ENCODE assay signal across 15 mouse cellular contexts in the genomic region with DNA sequence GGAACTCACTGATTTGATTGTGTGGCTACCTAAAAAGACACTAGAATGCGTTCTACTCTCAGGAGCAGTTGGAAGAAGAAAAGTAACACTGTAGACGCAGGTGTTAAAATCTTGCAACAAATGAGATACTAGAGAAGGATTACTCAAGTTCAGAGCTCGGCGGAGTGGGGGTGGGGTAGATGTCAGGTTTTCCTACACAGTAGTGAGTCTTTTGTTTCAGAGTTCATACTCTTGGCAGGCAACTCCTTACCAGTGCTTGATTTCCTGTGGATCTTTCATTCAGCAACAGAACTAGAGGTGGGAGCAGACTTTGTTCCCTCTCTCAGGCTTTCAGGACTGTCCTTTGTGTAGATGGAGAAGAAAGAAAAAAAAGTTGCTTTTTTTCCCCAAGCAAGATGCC. TPM values are rescaled to one million over a fixed set of nuclear protein-coding genes. Genes with fewer than 3 reads are reported as not detected.
DNase-seq lines count a peak whose midpoint lies in the region; ATAC-seq and TF ChIP-seq lines count a peak whose summit lies in the region.
"Had no signal": no experiment of that assay in that cellular context is flagged by ENCODE, and none has a peak within 500 bp of the region (broad histone marks: within the 10 kb centered on the region; RNA-seq: fewer than 3 reads in every experiment).

No protein-coding gene starts in this region.

- H3K9me3 ChIP-seq in heart, embryonic 12.5 days (replicated peaks) = no peaks in the 10 kb centered on the region
- H3K9me3 ChIP-seq in liver, postnatal 0 days (ENCODE audit: low read length) = no peaks in the 10 kb centered on the region
- no peaks in the 10 kb centered on the region for H3K9me3 ChIP-seq in forebrain, embryonic 14.5 days (replicated peaks; ENCODE audit: control insufficient read depth, low read length)
- H3K9me3 ChIP-seq: hindbrain, embryonic 15.5 days; liver, embryonic 13.5 days; stomach, embryonic 15.5 days had no signal

- TF ChIP-seq POLR2A in liver, adult 2 months (IDR thresholded peaks at IDR 0.05; ENCODE audit: extremely low read depth, insufficient read depth, low read length) = no peak

- WGBS in heart, embryonic 12.5 days = 48% methylated on average over 4 of the region's 4 CpGs
- 45% methylated on average over 4 of the region's 4 CpGs for WGBS in liver, adult 2 months
- 74% methylated on average over 4 of the region's 4 CpGs for WGBS in liver, postnatal 0 days (ENCODE audit: insufficient replicate concordance)
- WGBS in forebrain, embryonic 14.5 days = 26% methylated on average over 4 of the region's 4 CpGs

- peaks cover 37% of the 10 kb centered on the region for H3K79me2 ChIP-seq in liver, adult 2 months (ENCODE audit: control insufficient read depth, insufficient read depth, low read length)

- TF ChIP-seq EP300 in liver, postnatal 0 days (IDR thresholded peaks at IDR 0.05; ENCODE audit: low read depth) = no peak

- no peak for DNase-seq in heart, adult 9 months (ENCODE audit: low spot score in 2 of 2)
- DNase-seq in liver, adult 2 months (ENCODE audit: extremely low read depth, low read depth, low spot score) = peak; percentile 68
- DNase-seq in liver, postnatal 0 days = no peak
- peak; percentile 66 for DNase-seq in forebrain, embryonic 14.5 days (ENCODE audit: low spot score)
- peak; percentile 32 to 37 for DNase-seq in kidney, postnatal 4 days
- no peak for DNase-seq in cerebellum, adult 9-11 months
- DNase-seq: cerebellum, adult 9-10 months; gastrocnemius, postnatal 14 days; liver, embryonic 13.5 days had no signal

- H3K27ac ChIP-seq in heart, embryonic 12.5 days (ENCODE audit: poor library complexity, severe bottlenecking) = peak overlapping the region; percentile 18; the same call in 1 of the 2 replicates
- 0 out of 2 replicates have a peak overlapping the region, but pooled peaks have one; percentile 4 for H3K27ac ChIP-seq in liver, adult 2 months (replicated peaks; ENCODE audit: insufficient read depth, low read depth, low read length)
- H3K27ac ChIP-seq in liver, postnatal 0 days (ENCODE audit: low read depth) = no peak overlapping the region
- H3K27ac ChIP-seq in forebrain, embryonic 14.5 days (ENCODE audit: low read depth, low read length) = peak overlapping the region; percentile 7; the same call in 1 of the 2 replicates
- H3K27ac ChIP-seq: hindbrain, embryonic 15.5 days; liver, embryonic 13.5 days; stomach, embryonic 15.5 days had no signal

- peaks cover 61% of the 10 kb centered on the region for H3K4me1 ChIP-seq in heart, embryonic 12.5 days (replicated peaks)
- H3K4me1 ChIP-seq in liver, adult 2 months (ENCODE audit: control insufficient read depth, insufficient read depth, low read length) = peaks cover 26% of the 10 kb centered on the region
- H3K4me1 ChIP-seq in liver, postnatal 0 days (ENCODE audit: insufficient read depth) = peaks cover 21% of the 10 kb centered on the region
- H3K4me1 ChIP-seq in forebrain, embryonic 14.5 days (ENCODE audit: control insufficient read depth, insufficient read depth, low read length) = peaks cover 28% of the 10 kb centered on the region
- H3K4me1 ChIP-seq: liver, embryonic 13.5 days had no signal

- no peak overlapping the region for H3K9ac ChIP-seq in heart, embryonic 12.5 days
- no peak overlapping the region for H3K9ac ChIP-seq in liver, adult 2 months (ENCODE audit: low read depth, low read length)
- no peak overlapping the region for H3K9ac ChIP-seq in liver, postnatal 0 days (replicated peaks)
- H3K9ac ChIP-seq in forebrain, embryonic 14.5 days (ENCODE audit: low read length) = no peak overlapping the region
- H3K9ac ChIP-seq: hindbrain, embryonic 15.5 days; liver, embryonic 13.5 days; stomach, embryonic 15.5 days had no signal

- TF ChIP-seq CTCF in liver, adult 2 months (IDR thresholded peaks at IDR 0.05; ENCODE audit: low read depth, low read length) = no peak
- TF ChIP-seq CTCF in liver, postnatal 0 days (IDR thresholded peaks at IDR 0.05; ENCODE audit: low read depth) = no peak

- ATAC-seq in heart, embryonic 12.5 days (ENCODE audit: insufficient number of reproducible peaks, low FRiP score) = no peak
- no peak for ATAC-seq in liver, postnatal 0 days
- no peak for ATAC-seq in forebrain, embryonic 14.5 days
- no peak for ATAC-seq in cerebellum, adult (ENCODE audit: insufficient number of reproducible peaks, low FRiP score, low TSS enrichment)
- ATAC-seq: activated CD4-positive, CD25-positive, alpha-beta regulatory T cell, adult 4 months had no signal

- H3K4me2 ChIP-seq in heart, embryonic 12.5 days = no peak overlapping the region
- no peak overlapping the region for H3K4me2 ChIP-seq in liver, postnatal 0 days (ENCODE audit: low read depth, low read length)
- H3K4me2 ChIP-seq in forebrain, embryonic 14.5 days (ENCODE audit: low read length) = no peak overlapping the region
- H3K4me2 ChIP-seq: hindbrain, embryonic 15.5 days; liver, embryonic 13.5 days; stomach, embryonic 15.5 days had no signal

- no peak overlapping the region for H3K4me3 ChIP-seq in heart, embryonic 12.5 days
- H3K4me3 ChIP-seq in liver, adult 2 months (ENCODE audit: insufficient read depth, low read depth, low read length) = no peak overlapping the region
- no peak overlapping the region for H3K4me3 ChIP-seq in liver, postnatal 0 days (ENCODE audit: low read depth, low read length)
- no peak overlapping the region for H3K4me3 ChIP-seq in forebrain, embryonic 14.5 days (ENCODE audit: low read depth, low read length)
- H3K4me3 ChIP-seq: hindbrain, embryonic 15.5 days; liver, embryonic 13.5 days; stomach, embryonic 15.5 days had no signal

- H3K27me3 ChIP-seq in heart, embryonic 12.5 days (replicated peaks) = no peaks in the 10 kb centered on the region
- no peaks in the 10 kb centered on the region for H3K27me3 ChIP-seq in liver, adult 2 months (ENCODE audit: control insufficient read depth, insufficient read depth, low read length)
- no peaks in the 10 kb centered on the region for H3K27me3 ChIP-seq in liver, postnatal 0 days (ENCODE audit: insufficient read depth, low read length)
- no peaks in the 10 kb centered on the region for H3K27me3 ChIP-seq in forebrain, embryonic 14.5 days (replicated peaks; ENCODE audit: control insufficient read depth, insufficient read depth, low read length)
- H3K27me3 ChIP-seq: hindbrain, embryonic 15.5 days; liver, embryonic 13.5 days; stomach, embryonic 15.5 days had no signal

- H3K36me3 ChIP-seq in heart, embryonic 12.5 days = 0 out of 2 replicates have a peak, but pooled peaks cover 2% of the 10 kb centered on the region
- H3K36me3 ChIP-seq in liver, adult 2 months (ENCODE audit: control insufficient read depth, insufficient read depth, low read length) = peaks cover 2% of the 10 kb centered on the region; the same call in 1 of the 2 replicates
- H3K36me3 ChIP-seq in liver, postnatal 0 days (replicated peaks; ENCODE audit: insufficient read depth, low read length) = no peaks in the 10 kb centered on the region
- no peaks in the 10 kb centered on the region for H3K36me3 ChIP-seq in forebrain, embryonic 14.5 days (ENCODE audit: control insufficient read depth, insufficient read depth, low read length)
- H3K36me3 ChIP-seq: hindbrain, embryonic 15.5 days; liver, embryonic 13.5 days; stomach, embryonic 15.5 days had no signal

RNA-seq across cellular contexts. Expression of a gene that starts 46.6 kb away (rescaled TPM):
- 0.50 and 0.74 TPM in 2 replicates for polyA plus RNA-seq in heart, embryonic 12.5 days (2016; fragmentation: Nextera tagmentation; extraction: Ambion mirVana)
- not detected in 2 replicates for total RNA-seq in liver, adult 2 months (2014; rRNA removed)
- polyA plus RNA-seq in liver, adult 2 months (2012; rRNA removed) = not detected in 2 replicates
- polyA plus RNA-seq in liver, postnatal 0 days (2015; fragmentation: Nextera tagmentation; extraction: Ambion mirVana) = not detected in 2 replicates
- 48.7 and 62.9 TPM in 2 replicates for polyA plus RNA-seq in forebrain, embryonic 14.5 days (2014; fragmentation: Nextera tagmentation; extraction: Ambion mirVana)
- total RNA-seq: megakaryocyte-erythroid progenitor cell, adult 5-6 weeks had no signal
- polyA plus RNA-seq: activated CD4-positive, CD25-positive, alpha-beta regulatory T cell, adult 4 months had no signal

RNA-seq across cellular contexts. Expression of a gene that starts 51.9 kb away (rescaled TPM):
- 37.5 and 42.0 TPM in 2 replicates for polyA plus RNA-seq in heart, embryonic 12.5 days (2016; fragmentation: Nextera tagmentation; extraction: Ambion mirVana)
- 12.5 and 20.0 TPM in 2 replicates for total RNA-seq in liver, adult 2 months (2014; rRNA removed)
- 31.7 and 32.2 TPM in 2 replicates for polyA plus RNA-seq in liver, adult 2 months (2012; rRNA removed)
- polyA plus RNA-seq in liver, postnatal 0 days (2015; fragmentation: Nextera tagmentation; extraction: Ambion mirVana) = 9.9 TPM in 2 replicates
- 71.5 and 85.9 TPM in 2 replicates for polyA plus RNA-seq in forebrain, embryonic 14.5 days (2014; fragmentation: Nextera tagmentation; extraction: Ambion mirVana)

Comparison
In these comparisons a context has a peak if more than half of its experiments do, and no peak if none do; other contexts are left out.
1. DNase-seq: peak in liver, adult 2 months (single experiment), forebrain, embryonic 14.5 days (single experiment) and kidney, postnatal 4 days (2 of 2); none in heart, adult 9 months (0 of 2), liver, postnatal 0 days (single experiment) and cerebellum, adult 9-11 months (single experiment).
2. RNA of a gene that starts 46.6 kb away (polyA plus RNA-seq): 48.7 to 62.9 TPM in forebrain, embryonic 14.5 days; 0.50 to 0.74 TPM in heart, embryonic 12.5 days, not detected in liver, adult 2 months and not detected in liver, postnatal 0 days; every median in the first group is over 10 times any median in the second.